Mouse (Mus musculus) large intestine, adult 2 months (tissue): ENCODE results near the gene Slco4c1. TPM values are rescaled to one million over a fixed set of nuclear protein-coding genes. Genes with fewer than 3 reads are reported as not detected.

Experiments
- DNase-seq: peaks from one replicate; pipeline ENCODE4 v3.0.0-alpha.2; 2012; ENCODE audit warnings: low read depth, low spot score
- WGBS: fragments of 180-500 bp; shearing (Covaris S2); methylation state at CpG from one replicate; pipeline ENCODE4 v1.1.7; 2018; 5-methylcytosine and 5-hydroxymethylcytosine counted together
- polyA plus RNA-seq: library from polyadenylated mRNA; depleted of rRNA; stranded (reverse); fragments of >200 nt; gene quantifications from 2 replicates; pipeline ENCODE4 v1.2.3, GENCODE M21; 2012

Gene Slco4c1
- polyA plus RNA-seq, 1 experiment, result 0.01 TPM

DNA sequence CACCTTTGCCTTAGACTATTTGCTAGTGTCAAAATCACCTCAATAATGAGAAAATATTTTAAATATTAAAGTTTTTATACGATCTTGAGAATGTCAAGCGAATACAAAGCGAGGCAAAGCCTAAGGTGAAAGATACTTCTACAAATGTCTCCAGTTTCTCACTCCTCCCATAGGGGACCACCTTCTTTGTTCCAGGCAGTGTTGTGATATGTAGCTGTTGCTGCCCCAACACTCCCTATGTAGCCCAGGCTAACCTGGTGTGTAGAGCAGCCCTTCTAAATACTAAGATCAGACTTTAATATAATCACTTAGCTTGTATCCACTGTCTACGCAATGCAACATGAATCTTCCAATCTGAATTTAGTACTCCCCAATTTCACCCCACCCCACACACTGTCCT lies 97.8 kb downstream of the Slco4c1 start:
- DNase-seq, result no peak
- 87% methylated on average over 4 of the region's 4 CpGs for WGBS

DNA sequence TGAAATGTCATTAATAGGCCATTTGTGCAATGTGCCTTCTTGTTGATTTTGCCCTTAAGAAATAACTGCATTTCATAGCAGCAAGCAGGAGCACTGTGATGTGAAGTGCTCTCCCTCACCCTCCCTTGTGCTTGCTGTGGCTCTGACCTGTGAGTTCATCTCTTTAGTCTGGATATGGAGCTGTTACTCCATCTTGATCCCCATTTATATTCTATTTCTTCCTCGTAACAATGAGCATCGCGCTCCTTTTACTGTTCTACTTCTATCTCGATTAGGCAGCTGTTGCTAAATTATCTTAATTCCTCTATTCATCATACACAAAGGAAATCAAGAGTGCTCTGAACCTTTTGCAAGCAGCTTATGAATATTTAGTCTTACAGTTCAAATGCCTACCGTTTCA lies 98.3 kb downstream of the Slco4c1 start:
- WGBS, result 90% methylated on average over 5 of the region's 5 CpGs
- no peak for DNase-seq

DNA sequence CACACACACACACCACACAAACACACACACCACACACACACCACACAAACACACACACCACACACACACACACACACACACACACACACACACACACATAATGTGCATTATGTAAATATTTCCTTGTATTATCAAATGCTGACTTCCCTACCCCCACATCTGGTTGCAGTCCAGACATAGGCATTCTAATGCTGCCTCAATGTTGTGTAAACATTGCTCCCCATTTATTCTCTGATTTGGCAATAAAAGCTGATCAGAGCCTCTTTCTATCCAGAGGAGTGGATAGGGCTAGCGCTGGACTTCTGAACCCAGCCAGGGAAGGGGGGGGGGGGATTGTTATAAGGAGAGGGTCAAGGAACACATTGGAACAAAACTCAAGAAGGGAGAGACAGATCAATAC lies 101.7 kb downstream of the Slco4c1 start:
- no peak for DNase-seq
- WGBS, result 67% methylated on average over 1 of the region's 1 CpGs

DNA sequence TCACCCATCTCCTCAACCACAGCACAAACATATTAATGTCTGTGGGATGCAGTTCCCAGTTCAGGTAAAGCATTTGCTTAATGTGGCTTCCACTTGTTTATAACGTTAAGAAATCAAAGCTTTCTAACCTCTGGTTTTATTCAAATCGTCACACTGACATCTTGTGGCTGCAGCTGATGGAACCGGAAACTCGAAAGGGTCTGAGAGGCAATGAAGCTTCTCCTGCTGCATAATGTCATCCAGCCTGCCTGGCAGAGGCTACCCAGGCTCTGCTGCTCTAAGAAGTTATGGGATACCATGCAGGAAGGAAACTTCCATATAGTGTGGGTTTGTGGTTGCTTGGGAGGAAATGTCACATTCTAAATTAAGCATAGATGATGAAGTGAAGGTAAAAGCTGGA lies 103.7 kb downstream of the Slco4c1 start:
- WGBS, result 16% methylated on average over 4 of the region's 4 CpGs
- DNase-seq, result no peak

DNA sequence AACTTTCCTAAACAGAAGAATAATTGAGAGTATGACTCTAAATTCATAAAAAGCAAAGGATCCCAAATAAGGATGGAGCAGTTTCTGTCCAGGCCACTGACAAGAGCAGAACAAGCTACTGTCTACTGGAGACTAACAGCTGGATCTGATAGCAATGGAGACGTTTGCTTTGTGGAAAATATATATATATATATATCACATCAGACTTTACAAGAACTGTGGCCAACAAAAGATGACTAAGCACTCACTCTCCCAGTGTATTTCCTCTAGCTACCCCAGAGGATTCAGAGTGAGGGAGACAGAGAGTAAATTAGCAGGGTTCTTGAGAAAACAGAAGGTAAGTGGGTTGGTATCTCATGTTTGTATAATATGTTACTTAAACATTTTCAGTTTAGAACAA lies 105.4 kb downstream of the Slco4c1 start:
- no peak for DNase-seq
- WGBS, result 20% methylated on average over 1 of the region's 1 CpGs
